In genomic region chr17:45770441-45770840, GRCm38 (mm10) we compare ENCODE assay signal across 15 mouse cellular contexts. TPM values are rescaled to one million over a fixed set of nuclear protein-coding genes. Genes with fewer than 3 reads are reported as not detected.
DNase-seq lines count a peak whose midpoint lies in the region; ATAC-seq and TF ChIP-seq lines count a peak whose summit lies in the region.
"Had no signal": no experiment of that assay in that cellular context is flagged by ENCODE, and none has a peak within 500 bp of the region (broad histone marks: within the 10 kb centered on the region; RNA-seq: fewer than 3 reads in every experiment).

No protein-coding gene starts in this region.

- no peaks in the 10 kb centered on the region for H3K27me3 ChIP-seq in kidney, embryonic 15.5 days
- H3K27me3 ChIP-seq in kidney, embryonic 14.5 days (ENCODE audit: control insufficient read depth, insufficient read depth, low read length): no peaks in the 10 kb centered on the region
- H3K27me3 ChIP-seq in heart, adult 2 months (ENCODE audit: control insufficient read depth, insufficient read depth, low read length): no peaks in the 10 kb centered on the region
- H3K27me3 ChIP-seq in lung, embryonic 15.5 days: no peaks in the 10 kb centered on the region
- H3K27me3 ChIP-seq: neural tube, embryonic 15.5 days had no signal

- no peak overlapping the region for H3K4me2 ChIP-seq in kidney, embryonic 15.5 days
- no peak overlapping the region for H3K4me2 ChIP-seq in kidney, embryonic 14.5 days (replicated peaks; ENCODE audit: low read depth, low read length)
- H3K4me2 ChIP-seq in lung, embryonic 15.5 days: no peak overlapping the region
- H3K4me2 ChIP-seq: neural tube, embryonic 15.5 days had no signal

- H3K9me3 ChIP-seq in kidney, embryonic 15.5 days (replicated peaks): no peaks in the 10 kb centered on the region
- H3K9me3 ChIP-seq in kidney, embryonic 14.5 days (ENCODE audit: control insufficient read depth, low read length): no peaks in the 10 kb centered on the region
- H3K9me3 ChIP-seq in lung, embryonic 15.5 days: no peaks in the 10 kb centered on the region
- H3K9me3 ChIP-seq: neural tube, embryonic 15.5 days had no signal

- no peak overlapping the region for H3K9ac ChIP-seq in kidney, embryonic 15.5 days
- H3K9ac ChIP-seq in kidney, embryonic 14.5 days (ENCODE audit: low read depth, low read length): no peak overlapping the region
- H3K9ac ChIP-seq in heart, adult 2 months (ENCODE audit: low read depth, low read length): no peak overlapping the region
- no peak overlapping the region for H3K9ac ChIP-seq in lung, embryonic 15.5 days
- H3K9ac ChIP-seq: neural tube, embryonic 15.5 days had no signal

- H3K36me3 ChIP-seq in kidney, embryonic 15.5 days: no peaks in the 10 kb centered on the region
- H3K36me3 ChIP-seq in kidney, embryonic 14.5 days (ENCODE audit: control insufficient read depth, insufficient read depth, low read length): no peaks in the 10 kb centered on the region
- no peaks in the 10 kb centered on the region for H3K36me3 ChIP-seq in heart, adult 2 months (ENCODE audit: control insufficient read depth, insufficient read depth, low read length)
- H3K36me3 ChIP-seq in lung, embryonic 15.5 days: no peaks in the 10 kb centered on the region
- H3K36me3 ChIP-seq: neural tube, embryonic 15.5 days had no signal

- H3K4me1 ChIP-seq in kidney, embryonic 15.5 days: peaks cover 54% of the 10 kb centered on the region
- peaks cover 20% of the 10 kb centered on the region for H3K4me1 ChIP-seq in kidney, embryonic 14.5 days (ENCODE audit: control insufficient read depth, insufficient read depth, low read length)
- H3K4me1 ChIP-seq in heart, adult 2 months (ENCODE audit: control insufficient read depth, insufficient read depth, low read length): peaks cover 16% of the 10 kb centered on the region
- H3K4me1 ChIP-seq in lung, embryonic 15.5 days: peaks cover 42% of the 10 kb centered on the region

- no peak for TF ChIP-seq POLR2A in heart, adult 2 months (IDR thresholded peaks at IDR 0.05; ENCODE audit: insufficient read depth, low read depth, low read length)

- intact Hi-C loops in heart, adult 2 months (cut with DNase I): no loop called here
- intact Hi-C loops in gastrocnemius, postnatal 14 days (cut with DNase I; ENCODE audit: low total_unique reads): no loop called here

- H3K79me2 ChIP-seq in heart, adult 2 months (replicated peaks; ENCODE audit: control insufficient read depth, insufficient read depth, low read length): no peaks in the 10 kb centered on the region

- WGBS in kidney, embryonic 15.5 days: 26% methylated on average over 6 of the region's 6 CpGs
- 29% methylated on average over 6 of the region's 6 CpGs for WGBS in kidney, embryonic 14.5 days
- 49% methylated on average over 6 of the region's 6 CpGs for WGBS in heart, adult 2 months
- 31% methylated on average over 6 of the region's 6 CpGs for WGBS in lung, embryonic 15.5 days

- H3K4me3 ChIP-seq in kidney, embryonic 15.5 days (replicated peaks): no peak overlapping the region
- no peak overlapping the region for H3K4me3 ChIP-seq in kidney, embryonic 14.5 days (ENCODE audit: low read length)
- H3K4me3 ChIP-seq in heart, adult 2 months: no peak overlapping the region
- no peak overlapping the region for H3K4me3 ChIP-seq in lung, embryonic 15.5 days
- H3K4me3 ChIP-seq: neural tube, embryonic 15.5 days had no signal

- TF ChIP-seq EP300 in heart, adult 2 months (IDR thresholded peaks at IDR 0.05; ENCODE audit: insufficient read depth, low read depth, low read length): no peak

- DNase-seq in adipocyte (ENCODE audit: low spot score): peak; percentile 79
- DNase-seq in heart, adult 2 months: peak; percentile 44 to 47
- DNase-seq in cerebellum, adult 8-10 months: no peak
- no peak for DNase-seq in B cell, adult 2 months
- DNase-seq in gastrocnemius, postnatal 14 days: no peak
- DNase-seq: spleen, adult 18-20 months had no signal

- TF ChIP-seq CTCF in heart, adult 2 months (IDR thresholded peaks at IDR 0.05): no peak

- ATAC-seq in kidney, embryonic 15.5 days (replicated peaks; ENCODE audit: low FRiP score): no peak
- no peak for ATAC-seq in kidney, embryonic 14.5 days (ENCODE audit: low FRiP score, low TSS enrichment)
- ATAC-seq in lung, embryonic 15.5 days (ENCODE audit: borderline replicate concordance, extremely low read depth, low FRiP score, low TSS enrichment): peak; percentile 2; the same call in 1 of the 2 replicates

- peak overlapping the region; percentile 55 for H3K27ac ChIP-seq in kidney, embryonic 15.5 days
- no peak overlapping the region for H3K27ac ChIP-seq in kidney, embryonic 14.5 days (ENCODE audit: low read depth, low read length)
- no peak overlapping the region for H3K27ac ChIP-seq in heart, adult 2 months
- peak overlapping the region; percentile 70 for H3K27ac ChIP-seq in lung, embryonic 15.5 days
- H3K27ac ChIP-seq: neural tube, embryonic 15.5 days had no signal

RNA-seq across cellular contexts. Expression of gene 1600014C23Rik, which starts 36.8 kb away (rescaled TPM):
- polyA plus RNA-seq in kidney, embryonic 15.5 days (2015; fragmentation: Nextera tagmentation; extraction: Ambion mirVana): 0.68 TPM in 1 of 2 replicates, not detected in the other
- polyA plus RNA-seq in kidney, embryonic 14.5 days (2014; fragmentation: Nextera tagmentation; extraction: Ambion mirVana): 0.62 TPM in 1 of 2 replicates, not detected in the other
- under 1 TPM in 1 of 2 experiments, not detected in 1; 0.66 TPM for total RNA-seq in heart, adult 2 months (2021)
- polyA plus RNA-seq in heart, adult 2 months (2012; rRNA removed): 0.88 TPM in 1 of 2 replicates, not detected in the other
- not detected in 2 replicates for polyA plus RNA-seq in lung, embryonic 15.5 days (2015; fragmentation: Nextera tagmentation; extraction: Ambion mirVana)
- not detected for total RNA-seq in gastrocnemius, postnatal 14 days (2021)
- total RNA-seq: adrenal gland, adult 2 months; ES-E14; heart, postnatal 36 days; megakaryocyte-erythroid progenitor cell, adult 5-6 weeks had no signal
- polyA plus RNA-seq: adrenal gland, adult 2 months; limb, embryonic 11.5 days; neural tube, embryonic 15.5 days had no signal

Comparison
In these comparisons a context has a peak if more than half of its experiments do, and no peak if none do; other contexts are left out.
1. H3K27ac ChIP-seq: peak in kidney, embryonic 15.5 days (single experiment) and lung, embryonic 15.5 days (single experiment); none in kidney, embryonic 14.5 days (single experiment) and heart, adult 2 months (single experiment).
2. DNase-seq: peak in adipocyte (single experiment) and heart, adult 2 months (2 of 2); none in cerebellum, adult 8-10 months (single experiment), B cell, adult 2 months (0 of 2) and gastrocnemius, postnatal 14 days (single experiment).